ENCODE assay signal across 11 mouse cellular contexts in genomic region chr6:142614324-142614723, GRCm38 (mm10). TPM values are rescaled to one million over a fixed set of nuclear protein-coding genes. Genes with fewer than 3 reads are reported as not detected.
DNase-seq lines count a peak whose midpoint lies in the region; ATAC-seq lines count a peak whose summit lies in the region.
"Had no signal": no experiment of that assay in that cellular context is flagged by ENCODE, and none has a peak within 500 bp of the region (broad histone marks: within the 10 kb centered on the region; RNA-seq: fewer than 3 reads in every experiment).

No protein-coding gene starts in this region.

- H3K4me1 ChIP-seq in lung, embryonic 16.5 days (replicated peaks; ENCODE audit: control insufficient read depth, insufficient read depth, low read length) = peaks cover 2% of the 10 kb centered on the region; the same call in 1 of the 2 replicates
- H3K4me1 ChIP-seq: hindbrain, embryonic 15.5 days had no signal

- no peak overlapping the region for H3K27ac ChIP-seq in lung, embryonic 16.5 days (ENCODE audit: low read length)
- H3K27ac ChIP-seq: hindbrain, embryonic 15.5 days had no signal

- no peak overlapping the region for H3K9ac ChIP-seq in lung, embryonic 16.5 days (ENCODE audit: low read length)
- H3K9ac ChIP-seq: hindbrain, embryonic 15.5 days had no signal

- no peaks in the 10 kb centered on the region for H3K36me3 ChIP-seq in lung, embryonic 16.5 days (ENCODE audit: control insufficient read depth, insufficient read depth, low read length)
- H3K36me3 ChIP-seq: hindbrain, embryonic 15.5 days had no signal

- no peak overlapping the region for H3K4me2 ChIP-seq in lung, embryonic 16.5 days (ENCODE audit: low read depth, low read length)
- H3K4me2 ChIP-seq: hindbrain, embryonic 15.5 days had no signal

- peak; percentile 73 for ATAC-seq in lung, embryonic 16.5 days (ENCODE audit: low read depth)

- 47% methylated on average over 10 of the region's 10 CpGs for WGBS in lung, embryonic 16.5 days

- no peaks in the 10 kb centered on the region for H3K27me3 ChIP-seq in lung, embryonic 16.5 days (ENCODE audit: control insufficient read depth, insufficient read depth, low read depth, low read length)
- H3K27me3 ChIP-seq: hindbrain, embryonic 15.5 days had no signal

- DNase-seq in cerebellum, adult 18-20 months = peak; percentile 4 to 9
- no peak for DNase-seq in cerebellum, adult 11 months
- peak; percentile 29 to 79 for DNase-seq in layer of hippocampus, adult 18-20 months (ENCODE audit: low spot score in 2 of 2)
- DNase-seq in layer of hippocampus, postnatal 10 days (ENCODE audit: low spot score in 2 of 2) = no peak
- peak; percentile 26 to 28 for DNase-seq in cerebellum, postnatal 25 days
- no peak for DNase-seq in B cell, adult 2 months
- DNase-seq in kidney, adult 8-10 months = no peak
- DNase-seq: right cerebral cortex, postnatal 14 days had no signal

- no peaks in the 10 kb centered on the region for H3K9me3 ChIP-seq in lung, embryonic 16.5 days (ENCODE audit: control insufficient read depth, low read length)
- H3K9me3 ChIP-seq: hindbrain, embryonic 15.5 days had no signal

- H3K4me3 ChIP-seq in lung, embryonic 16.5 days (ENCODE audit: low read length) = no peak overlapping the region
- H3K4me3 ChIP-seq: hindbrain, embryonic 15.5 days had no signal

RNA-seq across cellular contexts. Expression of gene Kcnj8, which starts 42.9 kb away (rescaled TPM):
- total RNA-seq in layer of hippocampus, adult 18-20 months (2021) = 1 to 10 TPM; 1.6 to 2.2 TPM
- 1 to 10 TPM; 4.6 to 5.0 TPM for total RNA-seq in layer of hippocampus, postnatal 10 days (2021)
- 17.8 and 18.8 TPM in 2 replicates for polyA plus RNA-seq in lung, embryonic 16.5 days (2015; fragmentation: Nextera tagmentation; extraction: Ambion mirVana)
- polyA plus RNA-seq: C2C12 had no signal

Comparison
In these comparisons a context has a peak if more than half of its experiments do, and no peak if none do; other contexts are left out.
1. DNase-seq: peak in cerebellum, adult 18-20 months (2 of 2), layer of hippocampus, adult 18-20 months (2 of 2) and cerebellum, postnatal 25 days (2 of 2); none in cerebellum, adult 11 months (single experiment), layer of hippocampus, postnatal 10 days (0 of 2), B cell, adult 2 months (0 of 2) and kidney, adult 8-10 months (0 of 2).